Mouse (Mus musculus) embryonic facial prominence, embryonic 10.5 days (tissue): ENCODE measurements at regions not wholly inside any gene's neighbourhood (a gene's known extent, or its start where the extent isn't known, plus 50 kb on each side); places are given as distances from the start of the nearest gene placed in this dataset.

Experiments used
- DNase-seq: peaks from one replicate; pipeline ENCODE4 v3.0.0-alpha.2; 2017; ENCODE audit warnings: low spot score
- H3K27ac ChIP-seq: fragments of 300-500 bp; sonication (generic); replicated peaks from 2 replicates; pipeline ENCODE4 v1.5.1; 2016; ENCODE audit warnings: mild to moderate bottlenecking
- H3K27me3 ChIP-seq: fragments of 300-500 bp; sonication (generic); replicated peaks from 2 replicates; pipeline ENCODE4 v1.6.1; 2016; ENCODE audit warnings: low read depth, mild to moderate bottlenecking; ENCODE audit not compliant: poor library complexity, severe bottlenecking
- H3K36me3 ChIP-seq: fragments of 300-500 bp; sonication (generic); replicated peaks from 2 replicates; pipeline ENCODE4 v1.6.1; 2016; ENCODE audit warnings: mild to moderate bottlenecking, moderate library complexity
- H3K4me1 ChIP-seq: fragments of 300-500 bp; sonication (generic); 2 replicates; pipeline ENCODE4 v1.6.1; 2016
- H3K4me3 ChIP-seq: fragments of 300-500 bp; sonication (generic); 2 replicates; pipeline ENCODE4 v1.5.1; 2016; ENCODE audit warnings: mild to moderate bottlenecking, moderate library complexity
- H3K9me3 ChIP-seq: fragments of 300-500 bp; sonication (generic); 2 replicates; pipeline ENCODE4 v1.6.1; 2016; ENCODE audit warnings: mild to moderate bottlenecking
- WGBS: fragments of 180-500 bp; shearing (Covaris S2); methylation state at CpG from one replicate; pipeline ENCODE4 v1.1.7; 2016; 5-methylcytosine and 5-hydroxymethylcytosine counted together

DNA sequence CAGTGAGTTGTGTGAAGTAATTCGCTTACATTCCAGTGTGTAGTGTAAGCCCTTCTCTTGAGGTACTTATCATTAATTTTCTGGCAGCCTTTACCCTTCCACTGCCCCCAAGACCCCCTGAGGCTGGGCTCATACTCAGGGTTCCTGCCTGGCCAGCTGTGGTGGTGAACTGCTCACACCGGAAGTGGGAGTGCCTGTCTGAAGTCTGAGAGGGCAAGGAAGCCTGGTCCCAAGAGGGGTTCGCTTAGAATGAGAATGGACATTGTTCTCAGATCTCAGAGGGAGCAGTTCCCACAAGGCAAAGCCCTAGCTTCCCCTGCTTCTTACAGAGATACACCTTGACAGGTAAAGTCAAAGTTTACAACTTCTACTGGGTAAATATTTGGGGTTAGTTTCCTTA is 138.1 kb upstream of the Klf3 start:
- 61% methylated on average over 3 of the region's 3 CpGs for WGBS
- Histone ChIP-seq H3K27ac (no peak overlapping the region), H3K4me3 (no peak overlapping the region), H3K9me3 (no peaks in the 10 kb centered on the region), H3K36me3 (no peaks in the 10 kb centered on the region), H3K27me3 (no peaks in the 10 kb centered on the region), H3K4me1 (peaks cover 18% of the 10 kb centered on the region)
- DNase-seq: no peak

DNA sequence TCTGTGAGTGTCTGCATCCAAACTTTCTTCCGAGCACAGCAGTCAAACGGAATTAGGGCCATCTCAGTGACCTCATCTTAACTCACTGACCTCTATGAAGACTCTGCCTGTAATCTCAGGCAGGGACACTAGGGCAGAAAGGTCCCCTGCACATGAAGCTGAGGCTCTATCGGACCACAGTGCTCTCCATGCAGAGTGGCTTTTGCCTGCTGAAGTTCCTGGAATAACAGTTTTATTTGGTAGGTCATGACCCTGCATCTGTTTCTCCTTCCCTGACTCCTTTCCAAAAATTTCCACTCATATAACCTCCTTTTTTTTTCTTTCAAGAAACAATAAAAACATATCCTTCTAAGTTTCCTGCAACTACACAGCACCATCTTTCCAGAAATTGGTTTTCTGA is 136.9 kb upstream of the Klf3 start:
- H3K27ac ChIP-seq: no peak overlapping the region
- DNase-seq: no peak
- H3K9me3 ChIP-seq: no peaks in the 10 kb centered on the region
- no peaks in the 10 kb centered on the region for H3K36me3 ChIP-seq
- WGBS: 35% methylated on average over 3 of the region's 3 CpGs
- H3K4me3 ChIP-seq: no peak overlapping the region
- H3K27me3 ChIP-seq: no peaks in the 10 kb centered on the region
- H3K4me1 ChIP-seq: peaks cover 18% of the 10 kb centered on the region

DNA sequence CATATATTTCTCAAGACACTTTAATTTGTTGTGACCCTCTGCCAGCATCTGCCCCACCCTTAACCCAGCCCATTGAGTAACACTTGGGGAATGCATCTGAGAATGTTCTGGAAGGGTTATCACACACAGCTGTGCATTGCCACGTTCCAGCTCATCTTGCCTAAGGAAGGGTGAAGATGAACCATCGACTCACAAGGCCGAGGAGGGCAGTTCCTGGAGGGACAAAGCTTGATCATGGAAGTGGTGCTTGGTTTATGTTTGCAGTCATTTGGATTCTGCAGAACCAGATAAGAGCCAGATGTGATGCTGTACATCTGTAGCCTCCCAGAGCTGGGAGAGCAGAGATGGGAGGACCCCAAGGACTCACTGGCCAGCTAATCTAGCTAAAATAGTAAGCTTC is 136.1 kb upstream of the Klf3 start:
- Histone ChIP-seq H3K27me3 (no peaks in the 10 kb centered on the region), H3K27ac (no peak overlapping the region), H3K4me3 (no peak overlapping the region), H3K36me3 (no peaks in the 10 kb centered on the region), H3K4me1 (peaks cover 14% of the 10 kb centered on the region), H3K9me3 (no peaks in the 10 kb centered on the region)
- no peak for DNase-seq
- WGBS: 80% methylated on average over 3 of the region's 3 CpGs

DNA sequence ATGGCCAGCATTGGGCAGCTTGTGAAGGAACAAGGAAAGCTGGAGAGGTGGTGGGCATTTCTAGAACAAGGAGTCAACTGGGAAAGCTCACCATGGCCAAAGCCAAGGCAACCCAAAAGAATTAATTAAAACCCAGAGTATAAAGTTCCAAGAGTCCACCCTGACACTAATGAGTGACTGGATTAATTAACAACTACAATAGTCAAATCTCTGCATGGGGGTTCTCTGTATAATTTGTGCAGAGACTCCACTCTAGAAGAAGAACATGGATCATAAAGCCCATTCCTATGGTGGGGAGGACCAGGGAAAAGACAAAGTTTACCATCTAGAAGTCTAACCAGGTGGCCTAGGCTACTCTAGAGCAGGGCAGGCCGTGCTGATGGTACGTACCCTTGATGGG is 129.3 kb upstream of the Klf3 start:
- Histone ChIP-seq H3K27me3 (no peaks in the 10 kb centered on the region), H3K4me3 (no peak overlapping the region), H3K36me3 (no peaks in the 10 kb centered on the region), H3K4me1 (no peaks in the 10 kb centered on the region), H3K9me3 (no peaks in the 10 kb centered on the region), H3K27ac (no peak overlapping the region)
- no peak for DNase-seq
- whole genome bisulfite sequencing: 93% methylated on average over 2 of the region's 2 CpGs

DNA sequence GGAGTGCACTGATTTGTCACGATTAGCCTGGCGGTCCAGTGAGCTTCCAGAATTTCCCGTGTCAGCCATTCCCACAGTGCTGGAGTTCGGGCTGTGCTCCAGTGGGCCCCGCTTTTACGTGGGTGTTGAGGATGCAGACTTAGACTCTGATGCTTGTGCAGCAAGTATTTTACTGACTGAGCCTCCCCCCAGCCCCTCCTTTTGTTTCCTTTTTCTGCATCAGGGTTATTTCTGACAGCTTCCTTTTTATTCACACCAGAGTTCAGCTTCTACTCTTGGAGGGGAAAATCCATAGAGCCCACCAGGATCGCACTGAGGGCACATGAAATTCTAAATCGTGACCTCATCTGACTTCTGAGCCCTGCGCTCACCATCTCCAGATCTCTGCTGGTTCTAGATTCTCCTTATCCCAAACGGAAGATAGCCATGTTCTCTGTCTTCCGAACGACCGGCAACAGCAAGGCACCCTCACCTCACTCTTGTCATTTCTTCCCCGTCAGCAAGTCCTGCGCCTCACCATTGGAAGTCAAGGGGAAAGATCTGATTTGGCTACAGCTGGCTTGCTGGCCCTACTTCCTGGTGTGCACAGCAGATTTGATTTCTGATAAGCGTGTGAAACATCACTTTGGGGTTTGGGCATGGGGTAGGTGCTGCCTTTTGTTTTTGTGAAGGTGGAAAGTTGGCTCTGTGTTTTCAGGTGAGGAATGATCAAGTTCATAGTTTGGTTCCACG is 126.8 kb upstream of the Klf3 start:
- Histone ChIP-seq H3K4me1 (0 out of 2 replicates have a peak, but pooled peaks cover 5% of the 10 kb centered on the region), H3K27ac (no peak overlapping the region), H3K4me3 (no peak overlapping the region), H3K27me3 (no peaks in the 10 kb centered on the region), H3K9me3 (no peaks in the 10 kb centered on the region), H3K36me3 (no peaks in the 10 kb centered on the region)
- 90% methylated on average over 17 of the region's 17 CpGs for WGBS
- DNase-seq: no peak

DNA sequence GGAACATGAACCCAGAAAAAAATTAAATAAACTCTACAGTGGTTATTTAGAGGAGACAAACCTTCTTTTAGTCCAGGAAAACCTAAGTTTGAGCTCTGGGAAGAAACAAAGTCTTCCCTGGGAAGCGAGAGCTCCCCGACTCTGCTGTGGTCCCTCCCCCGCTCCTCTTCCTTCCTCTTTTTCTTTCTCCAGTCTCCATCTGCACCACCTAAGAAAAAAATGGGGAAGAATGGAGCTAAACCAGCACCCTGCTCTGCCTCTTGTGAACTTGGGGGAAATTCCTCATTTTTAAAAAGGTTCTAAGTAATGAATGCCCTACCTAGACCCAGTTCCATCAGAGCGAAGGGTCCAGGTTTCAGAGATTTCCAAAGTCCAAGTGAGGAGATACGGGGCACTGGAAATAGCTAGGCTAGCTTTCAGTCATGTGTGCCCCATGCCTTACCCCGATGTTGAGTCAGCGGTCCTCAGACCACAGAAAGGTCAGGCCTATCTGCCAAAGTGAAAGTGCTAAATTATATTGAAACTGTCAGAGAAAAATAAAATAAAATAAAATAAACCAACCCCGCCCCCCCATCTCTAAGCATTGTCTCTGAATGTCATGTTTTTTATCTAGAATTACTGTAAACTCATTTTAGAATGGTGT is 126.1 kb upstream of the Klf3 start:
- 94% methylated on average over 8 of the region's 8 CpGs for WGBS
- no peaks in the 10 kb centered on the region for H3K27me3 ChIP-seq
- no peaks in the 10 kb centered on the region for H3K9me3 ChIP-seq
- no peak overlapping the region for H3K27ac ChIP-seq
- DNase-seq: no peak
- H3K4me3 ChIP-seq: no peak overlapping the region
- H3K4me1 ChIP-seq: 0 out of 2 replicates have a peak, but pooled peaks cover 5% of the 10 kb centered on the region
- no peaks in the 10 kb centered on the region for H3K36me3 ChIP-seq

DNA sequence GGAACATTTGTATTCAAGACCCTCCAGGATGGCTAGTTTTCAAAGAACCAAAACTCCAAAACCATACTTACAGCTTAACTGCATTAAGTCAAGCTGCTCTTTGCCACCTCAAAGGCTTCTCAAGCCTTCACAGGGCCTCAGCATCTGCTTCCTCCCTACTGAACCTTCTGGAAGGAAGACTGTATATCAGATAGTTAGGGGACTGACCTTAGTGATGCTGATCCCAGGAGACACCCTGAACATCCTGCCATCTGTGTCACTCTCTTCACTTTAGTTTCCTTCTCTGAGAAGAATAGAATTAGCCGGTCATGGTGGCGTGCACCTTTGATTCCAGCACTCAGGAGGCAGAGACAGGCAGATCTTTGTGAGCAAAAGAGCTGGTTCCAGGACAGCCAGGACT is 124.5 kb upstream of the Klf3 start:
- Histone ChIP-seq H3K27me3 (no peaks in the 10 kb centered on the region), H3K27ac (no peak overlapping the region; the same call in 1 of the 2 replicates), H3K4me3 (no peak overlapping the region), H3K4me1 (0 out of 2 replicates have a peak, but pooled peaks cover 5% of the 10 kb centered on the region), H3K36me3 (no peaks in the 10 kb centered on the region), H3K9me3 (no peaks in the 10 kb centered on the region)
- no peak for DNase-seq
- WGBS: 83% methylated on average over 2 of the region's 2 CpGs

DNA sequence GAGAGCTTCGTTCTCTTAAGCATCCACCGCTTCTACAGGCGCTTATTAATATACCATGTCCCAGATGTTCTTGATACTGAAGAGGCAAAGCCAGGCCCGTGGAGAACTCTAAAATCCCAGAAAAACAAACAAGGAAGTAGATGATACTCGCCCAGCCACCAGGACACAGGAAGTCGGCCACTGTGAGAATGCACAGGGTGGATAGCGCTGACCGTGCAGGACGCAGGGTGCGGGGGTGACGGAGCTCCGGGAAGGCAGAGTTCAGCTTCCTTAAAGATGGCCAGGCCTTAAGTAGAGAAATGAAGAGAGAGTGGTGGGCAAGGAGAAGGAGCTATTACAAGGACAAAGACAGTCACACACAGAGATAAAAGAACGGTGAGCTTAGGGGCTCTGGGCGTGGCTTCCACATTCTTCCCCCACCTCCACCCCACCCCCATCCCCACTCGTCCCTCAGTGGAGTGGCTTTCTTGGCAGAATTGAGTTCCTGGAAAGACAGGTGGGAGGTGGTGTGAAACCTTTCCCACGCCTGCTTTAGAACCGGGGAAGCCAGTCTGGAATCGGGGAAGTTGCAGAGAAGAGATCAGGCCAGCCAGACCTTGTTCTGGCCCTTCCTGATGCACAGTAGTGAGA is 123.1 kb upstream of the Klf3 start:
- WGBS: 74% methylated on average over 18 of the region's 18 CpGs
- peak overlapping the region; percentile 35; the same call in 1 of the 2 replicates for H3K27ac ChIP-seq

DNA sequence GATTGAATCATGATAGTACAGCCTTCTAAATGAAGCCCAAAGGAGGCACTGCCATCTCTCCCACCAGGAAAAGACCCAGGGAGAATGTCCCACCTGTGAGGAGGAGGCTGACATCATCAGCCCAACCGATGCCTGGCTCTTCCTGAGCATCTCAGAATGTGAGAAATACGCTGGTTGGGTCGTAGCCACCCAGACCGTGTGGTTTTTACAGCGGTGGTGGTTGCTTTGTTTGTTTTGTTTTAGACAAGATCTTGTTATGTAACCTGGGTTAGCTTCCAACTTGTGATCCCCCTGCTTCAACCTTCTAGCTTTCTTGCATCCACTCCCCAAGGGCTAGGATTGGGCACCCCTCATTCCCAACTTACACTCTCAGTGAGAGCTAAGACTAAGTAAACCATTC is 122.0 kb upstream of the Klf3 start:
- peaks cover 10% of the 10 kb centered on the region; the same call in 1 of the 2 replicates for H3K4me1 ChIP-seq
- no peak overlapping the region for H3K27ac ChIP-seq
- 84% methylated on average over 5 of the region's 5 CpGs for WGBS
- no peak for DNase-seq
- no peak overlapping the region for H3K4me3 ChIP-seq
- H3K36me3 ChIP-seq: no peaks in the 10 kb centered on the region
- H3K27me3 ChIP-seq: no peaks in the 10 kb centered on the region
- H3K9me3 ChIP-seq: no peaks in the 10 kb centered on the region

More for the DNA sequence above, 123.1 kb upstream of the Klf3 start:
- H3K36me3 ChIP-seq: no peaks in the 10 kb centered on the region
- no peaks in the 10 kb centered on the region for H3K27me3 ChIP-seq
- no peaks in the 10 kb centered on the region for H3K9me3 ChIP-seq
- peaks cover 10% of the 10 kb centered on the region; the same call in 1 of the 2 replicates for H3K4me1 ChIP-seq
- no peak for DNase-seq
- H3K4me3 ChIP-seq: no peak overlapping the region

DNA sequence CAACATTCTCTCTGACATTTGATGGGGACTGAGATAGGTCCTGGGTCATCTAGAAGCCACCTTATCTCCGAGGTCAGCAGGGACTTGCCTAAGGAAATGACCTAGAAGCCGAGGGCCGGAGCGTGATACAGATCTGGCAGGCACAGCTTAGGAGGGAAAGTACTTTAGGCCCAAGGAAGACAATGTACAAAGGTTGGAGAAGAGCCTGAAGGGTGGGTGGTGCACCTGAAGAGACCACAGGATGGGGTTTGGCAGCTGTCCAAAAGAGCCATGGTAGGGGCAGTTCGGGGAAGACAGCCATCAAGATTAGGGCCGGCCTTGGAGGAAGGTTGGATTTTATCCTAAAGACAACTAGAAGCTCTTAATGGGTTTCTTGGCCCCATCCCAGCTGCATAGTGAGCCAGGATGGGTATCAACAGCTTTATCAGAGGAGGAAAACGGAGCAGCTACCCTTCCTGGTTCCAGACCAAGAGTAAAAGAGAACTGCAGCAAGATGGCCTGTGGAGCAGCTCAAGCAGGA is 120.8 kb upstream of the Klf3 start:
- H3K4me1 ChIP-seq: peaks cover 10% of the 10 kb centered on the region; the same call in 1 of the 2 replicates
- peaks cover 6% of the 10 kb centered on the region for H3K9me3 ChIP-seq
- no peak overlapping the region for H3K4me3 ChIP-seq
- H3K27me3 ChIP-seq: no peaks in the 10 kb centered on the region
- H3K27ac ChIP-seq: no peak overlapping the region
- DNase-seq: no peak
- H3K36me3 ChIP-seq: no peaks in the 10 kb centered on the region
- 89% methylated on average over 7 of the region's 7 CpGs for WGBS

DNA sequence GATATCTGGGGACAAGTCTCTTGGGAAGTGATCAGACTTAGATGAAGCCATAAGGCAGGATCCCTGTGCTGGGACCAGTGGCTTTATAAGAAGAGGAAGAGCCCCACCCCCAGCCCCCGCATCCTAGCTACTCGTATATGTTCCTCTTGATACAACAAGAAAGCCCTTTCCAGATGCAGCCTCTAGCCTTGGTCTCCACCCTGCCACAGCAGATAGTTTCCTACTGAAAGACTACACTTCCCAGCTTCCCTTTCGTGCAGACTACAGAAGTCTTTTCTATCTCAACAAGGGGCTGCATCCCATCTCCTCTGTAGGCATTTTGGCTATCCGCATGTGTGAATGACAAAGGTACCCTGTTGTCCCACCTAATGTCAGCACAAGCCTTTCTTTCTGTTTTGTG is 119.8 kb upstream of the Klf3 start:
- H3K27ac ChIP-seq: no peak overlapping the region
- H3K27me3 ChIP-seq: no peaks in the 10 kb centered on the region
- no peak for DNase-seq
- WGBS: 90% methylated on average over 4 of the region's 4 CpGs
- peaks cover 6% of the 10 kb centered on the region for H3K9me3 ChIP-seq
- H3K4me1 ChIP-seq: peaks cover 10% of the 10 kb centered on the region; the same call in 1 of the 2 replicates
- H3K36me3 ChIP-seq: no peaks in the 10 kb centered on the region
- H3K4me3 ChIP-seq: no peak overlapping the region

DNA sequence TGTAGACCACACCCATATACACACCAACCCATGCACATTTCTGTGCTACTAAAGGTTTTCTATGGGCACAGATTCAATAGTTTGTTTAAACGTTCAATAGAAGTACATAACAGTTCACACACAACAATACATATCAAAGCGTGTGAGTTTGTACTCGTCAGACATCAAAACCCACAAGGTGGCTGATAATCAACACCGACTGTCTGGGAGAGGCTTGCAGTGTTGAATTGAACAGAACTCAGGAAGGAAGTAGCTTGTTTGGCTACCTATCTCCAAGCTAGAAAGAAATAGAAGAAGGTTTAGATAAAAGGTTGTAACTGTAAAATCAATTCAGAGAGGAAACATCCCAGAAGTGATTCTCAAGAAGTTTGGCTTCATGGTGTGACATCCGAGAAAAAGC is 118.9 kb upstream of the Klf3 start:
- H3K4me3 ChIP-seq: no peak overlapping the region

More for the DNA sequence above, 118.9 kb upstream of the Klf3 start:
- Histone ChIP-seq H3K27me3 (no peaks in the 10 kb centered on the region), H3K4me1 (peaks cover 10% of the 10 kb centered on the region; the same call in 1 of the 2 replicates), H3K9me3 (peaks cover 6% of the 10 kb centered on the region), H3K27ac (0 out of 2 replicates have a peak overlapping the region, but pooled peaks have one; percentile 31), H3K36me3 (no peaks in the 10 kb centered on the region)
- 88% methylated on average over 5 of the region's 5 CpGs for WGBS
- DNase-seq: no peak
